Mouse (Mus musculus) spleen, adult 2 months (tissue): ENCODE data around the gene Yeats2.

Experiments used
- CTCF ChIP-seq: fragments of 200-500 bp; IDR thresholded peaks from 2 replicates; pipeline ENCODE4 v1.5.1; 2011; ENCODE audit warnings: mild to moderate bottlenecking, inconsistent platforms; ENCODE audit not compliant: insufficient read depth, insufficient read length, insufficient replicate concordance; ENCODE audit errors: extremely low read depth
- POLR2A ChIP-seq: fragments of 200-500 bp; IDR thresholded peaks from 2 replicates; pipeline ENCODE4 v1.6.1; 2011; ENCODE audit warnings: low read depth, low read length, inconsistent platforms

GRCm38 (mm10) chr16:20151991-20152390 lies 11.1 kb downstream of the Yeats2 start:
- TF ChIP-seq CTCF (no peak), POLR2A (no peak)
